Mouse (Mus musculus) heart, embryonic 14.5 days (tissue): ENCODE measurements around the gene Gm21488. TPM values are rescaled to one million over a fixed set of nuclear protein-coding genes. Genes with fewer than 3 reads are reported as not detected.
"Not testable (repeated sequence)": the region's sequence is repeated elsewhere in the genome, so short reads cannot be mapped to it uniquely, and the experiment has no call there.

Experiments used
- ATAC-seq: fragments of 200-750 bp; cut with Nextera tagmentation; 2 replicates; pipeline ENCODE4 v1.8.0; 2017; ENCODE audit warnings: low read depth, moderate TSS enrichment; ENCODE audit not compliant: insufficient number of reproducible peaks, insufficient read depth, low FRiP score
- H3K27ac ChIP-seq, 2 experiments: fragments of 200-500 bp in 1 of 2; fragments of 300-500 bp in 1 of 2; sonication (generic) in 1 of 2; replicated peaks in 1 of 2; 2 replicates each; pipeline ENCODE4 v1.5.1; 2012 to 2014; ENCODE audit warnings: low read depth in 2 of 2, low read length in 2 of 2, control low read depth in 1 of 2, mild to moderate bottlenecking in 1 of 2, mixed read lengths in 1 of 2; ENCODE audit not compliant: control insufficient read depth in 1 of 2, insufficient read depth in 1 of 2
- H3K27me3 ChIP-seq: fragments of 300-500 bp; sonication (generic); 2 replicates; pipeline ENCODE4 v1.6.1; 2014; ENCODE audit warnings: mild to moderate bottlenecking, low read length, control low read depth; ENCODE audit not compliant: control insufficient read depth, insufficient read depth
- H3K36me3 ChIP-seq: fragments of 300-500 bp; sonication (generic); 2 replicates; pipeline ENCODE4 v1.6.1; 2014; ENCODE audit warnings: mild to moderate bottlenecking, control low read depth, low read length, mixed read lengths; ENCODE audit not compliant: control insufficient read depth, insufficient read depth
- H3K4me1 ChIP-seq, 2 experiments: fragments of 200-500 bp in 1 of 2; fragments of 300-500 bp in 1 of 2; sonication (generic) in 1 of 2; 2 replicates each; pipeline ENCODE4 v1.6.1; 2012 to 2014; ENCODE audit warnings: low read length in 2 of 2, control low read depth in 1 of 2, mixed read lengths in 1 of 2; ENCODE audit not compliant: control insufficient read depth in 2 of 2, insufficient read depth in 2 of 2
- H3K4me2 ChIP-seq: fragments of 300-500 bp; sonication (generic); 2 replicates; pipeline ENCODE4 v1.6.1; 2014; ENCODE audit warnings: mild to moderate bottlenecking, low read length
- H3K4me3 ChIP-seq, 2 experiments: fragments of 200-500 bp in 1 of 2; fragments of 300-500 bp in 1 of 2; sonication (generic) in 1 of 2; 2 replicates each; pipeline ENCODE4 v1.5.1; 2012 to 2014; ENCODE audit warnings: low read length in 2 of 2, mild to moderate bottlenecking in 2 of 2, control low read depth in 1 of 2, low read depth in 1 of 2, moderate library complexity in 1 of 2; ENCODE audit not compliant: control insufficient read depth in 1 of 2, insufficient read depth in 1 of 2
- H3K9ac ChIP-seq: fragments of 300-500 bp; sonication (generic); 2 replicates; pipeline ENCODE4 v1.6.1; 2014; ENCODE audit warnings: mild to moderate bottlenecking, low read length
- H3K9me3 ChIP-seq: fragments of 300-500 bp; sonication (generic); 2 replicates; pipeline ENCODE4 v1.6.1; 2016; ENCODE audit warnings: low read length, control low read depth; ENCODE audit not compliant: control insufficient read depth
- WGBS: fragments of 180-500 bp; shearing (Covaris S2); extraction: QIAGEN DNeasy Blood & Tissue Kit; methylation state at CpG from one replicate; pipeline ENCODE4 v1.1.7; 2014; 5-methylcytosine and 5-hydroxymethylcytosine counted together
- polyA plus RNA-seq: library from polyadenylated mRNA; unstranded; fragments of >200 nt; fragmentation: Nextera tagmentation; extraction: Ambion mirVana; gene quantifications from 2 replicates; pipeline ENCODE4 v1.2.1, GENCODE M21; 2014

Gm21488 gene
- polyA plus RNA-seq, result not detected in 2 replicates

DNA sequence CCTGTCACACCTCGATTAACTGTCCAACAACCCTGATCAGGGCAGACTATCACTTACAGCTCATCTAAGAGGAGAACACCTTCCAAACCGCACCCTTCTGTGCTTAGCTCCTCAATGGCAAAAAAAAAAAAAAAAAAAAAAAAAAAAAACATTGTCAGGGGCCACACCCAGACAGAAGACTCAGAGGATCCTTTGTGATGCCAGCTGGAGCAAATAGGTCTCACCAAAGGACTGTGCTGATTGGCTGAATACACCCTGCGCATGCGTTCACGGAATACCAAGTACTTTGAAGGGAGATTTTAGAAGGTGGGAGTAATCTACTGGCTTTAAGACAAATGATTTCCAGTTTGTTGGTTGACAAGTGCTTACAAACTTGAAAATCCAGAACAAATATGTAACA is at the start of gene Gm21488:
Gene Gm21488 (minus strand): TSS at position 101 of the 400 bp plus-strand sequence.
- not testable (repeated sequence) for H3K36me3 ChIP-seq, H3K9ac ChIP-seq, H3K27ac ChIP-seq, H3K4me2 ChIP-seq, ATAC-seq, H3K4me3 ChIP-seq, H3K9me3 ChIP-seq, H3K27me3 ChIP-seq, H3K4me1 ChIP-seq
- no CpG with 5 or more reads among the region's 5 CpGs for WGBS
